8 mouse cellular contexts compared by ENCODE assay signal in genomic region chr11:97629576-97629975, GRCm38 (mm10). TPM values are rescaled to one million over a fixed set of nuclear protein-coding genes. Genes with fewer than 3 reads are reported as not detected.
DNase-seq lines count a peak whose midpoint lies in the region; ATAC-seq and TF ChIP-seq lines count a peak whose summit lies in the region.

Gene Epop (minus strand): TSS chr11:97629702.

- WGBS in forebrain, embryonic 16.5 days: under 1% methylated on average over 42 of the region's 47 CpGs
- under 1% methylated on average over 46 of the region's 47 CpGs for WGBS in lung, adult 2 months

- ATAC-seq in forebrain, embryonic 16.5 days: peak; percentile 97
- peak; percentile 37; the same call in 1 of the 2 replicates for ATAC-seq in neutrophil, adult 5-6 weeks (ENCODE audit: extremely low read depth, insufficient number of reproducible peaks, low FRiP score, poor library complexity, severe bottlenecking)

- no peaks in the 10 kb centered on the region for H3K79me2 ChIP-seq in CH12.LX (replicated peaks; ENCODE audit: control insufficient read depth, extremely low read depth, insufficient read depth, poor library complexity, severe bottlenecking)

- H3K27me3 ChIP-seq in CH12.LX (replicated peaks): peaks cover 44% of the 10 kb centered on the region
- peaks cover 38% of the 10 kb centered on the region for H3K27me3 ChIP-seq in forebrain, embryonic 16.5 days (replicated peaks; ENCODE audit: control insufficient read depth, insufficient read depth, low read length)

- no peak for TF ChIP-seq EP300 in CH12.LX (IDR thresholded peaks at IDR 0.05; ENCODE audit: low read length)

- dilution Hi-C loops in CH12.LX (cut with MboI; ENCODE audit: extremely low pct_ligation_motif_present, extremely low pct_unique_long_range_greater_than_20kb, low sequenced_read_pairs): no loop called here

- TF ChIP-seq POLR2A in CH12.LX (IDR thresholded peaks at IDR 0.05; ENCODE audit: low read depth, low read length): peak; percentile 65
- no peak for TF ChIP-seq POLR2A in lung, adult 2 months (IDR thresholded peaks at IDR 0.05; ENCODE audit: borderline replicate concordance, extremely low read depth, low read depth, low read length)

- peak within 1 kb of the TSS; percentile 23; the same call in 1 of the 2 replicates for H3K9ac ChIP-seq in CH12.LX (ENCODE audit: insufficient read depth, low read depth)
- H3K9ac ChIP-seq in forebrain, embryonic 16.5 days (replicated peaks; ENCODE audit: low read depth, low read length): peak within 1 kb of the TSS; percentile 80

- H3K36me3 ChIP-seq in CH12.LX (replicated peaks in 1 of 2; ENCODE audit: control insufficient read depth in 1 of 2, insufficient read depth in 1 of 2, low read length in 1 of 2): no peaks in the 10 kb centered on the region
- no peaks in the 10 kb centered on the region for H3K36me3 ChIP-seq in forebrain, embryonic 16.5 days (ENCODE audit: control insufficient read depth, insufficient read depth)

- in situ Hi-C loops in CH12.LX (cut with MboI; ENCODE audit: low pct_ligation_motif_present, low pct_unique_long_range_greater_than_20kb, low sequenced_read_pairs): no loop called here

- TF ChIP-seq CTCF in CH12.LX (conservative IDR thresholded peaks at IDR 0.05 in 1 of 2, IDR thresholded peaks at IDR 0.05 in 1 of 2; ENCODE audit: low read depth in 2 of 2, low read length in 2 of 2): no peak
- TF ChIP-seq CTCF in layer of hippocampus, adult 2 months (conservative IDR thresholded peaks at IDR 0.05): no peak
- no peak for TF ChIP-seq CTCF in lung, adult 2 months (IDR thresholded peaks at IDR 0.05; ENCODE audit: insufficient read depth, low read length)

- H3K4me1 ChIP-seq in CH12.LX (ENCODE audit: control insufficient read depth in 1 of 2, insufficient read depth in 2 of 2): peaks cover 0 to 11% of the 10 kb centered on the region in 2 experiments; a peak in 2 of 4 replicates
- H3K4me1 ChIP-seq in forebrain, embryonic 16.5 days (replicated peaks; ENCODE audit: control insufficient read depth, insufficient read depth, low read length): peaks cover 27% of the 10 kb centered on the region
- H3K4me1 ChIP-seq in lung, adult 2 months (ENCODE audit: control insufficient read depth, insufficient read depth, low read length): 0 out of 2 replicates have a peak, but pooled peaks cover 4% of the 10 kb centered on the region

- H3K4me2 ChIP-seq in CH12.LX (ENCODE audit: insufficient read depth, low read depth, poor library complexity, severe bottlenecking): peak within 1 kb of the TSS; percentile 17; the same call in 1 of the 2 replicates
- peak within 1 kb of the TSS; percentile 77 for H3K4me2 ChIP-seq in forebrain, embryonic 16.5 days (ENCODE audit: low read length)

- no peak for TF ChIP-seq RAD21 in CH12.LX (IDR thresholded peaks at IDR 0.05; ENCODE audit: low read depth, low read length)

- H3K4me3 ChIP-seq in CH12.LX (replicated peaks in 1 of 3; ENCODE audit: low read depth in 2 of 3, low read length in 2 of 3, poor library complexity in 1 of 3): peak within 1 kb of the TSS; percentile 16 to 49 (median 29)
- H3K4me3 ChIP-seq in forebrain, embryonic 16.5 days (replicated peaks; ENCODE audit: low read length): peak within 1 kb of the TSS; percentile 70
- H3K4me3 ChIP-seq in layer of hippocampus, adult 2 months: peak within 1 kb of the TSS; percentile 62
- H3K4me3 ChIP-seq in lung, adult 2 months (replicated peaks; ENCODE audit: extremely low read depth, low read depth, low read length): peak within 1 kb of the TSS; percentile 49

- peak; percentile 77 for DNase-seq in CH12.LX (ENCODE audit: extremely low read depth)
- DNase-seq in cerebellum, adult 11 months: peak; percentile 56
- peak; percentile 82 for DNase-seq in heart, postnatal 25 days (ENCODE audit: low spot score)
- DNase-seq in layer of hippocampus, adult 2 months (ENCODE audit: low spot score in 2 of 2): peak; percentile 93 to 95
- peak; percentile 85 for DNase-seq in lung, adult 2 months
- DNase-seq in testis, postnatal 10 days (ENCODE audit: low spot score): peak; percentile 87

- H3K27ac ChIP-seq in CH12.LX (ENCODE audit: insufficient read depth, low read depth): no peak within 1 kb of the TSS
- H3K27ac ChIP-seq in forebrain, embryonic 16.5 days (ENCODE audit: low read length): no peak within 1 kb of the TSS
- H3K27ac ChIP-seq in layer of hippocampus, adult 2 months: peak within 1 kb of the TSS; percentile 80

- intact Hi-C loops in heart, postnatal 25 days (cut with DNase I): no loop called here

- peaks cover 24% of the 10 kb centered on the region for H3K9me3 ChIP-seq in CH12.LX (replicated peaks; ENCODE audit: low read length)
- H3K9me3 ChIP-seq in forebrain, embryonic 16.5 days (ENCODE audit: control insufficient read depth, low read length): no peaks in the 10 kb centered on the region

TF ChIP-seq in CH12.LX, 34 proteins besides CTCF, POLR2A, EP300 and RAD21:
- TF ChIP-seq MXI1 (IDR thresholded peaks at IDR 0.05; ENCODE audit: low read depth, low read length): peak; percentile 95
- TF ChIP-seq ZMIZ1 (IDR thresholded peaks at IDR 0.05; ENCODE audit: low read depth, low read length): peak; percentile 63; the same call in 1 of the 2 replicates
- peak; percentile 81 for TF ChIP-seq MAX (IDR thresholded peaks at IDR 0.05; ENCODE audit: low read length)
- no peak for TF ChIP-seq ZNF384 (IDR thresholded peaks at IDR 0.05; ENCODE audit: low read depth, low read length)
- no peak for TF ChIP-seq GABPA (IDR thresholded peaks at IDR 0.05; ENCODE audit: insufficient replicate concordance, low read depth, low read length)
- TF ChIP-seq SIN3A (IDR thresholded peaks at IDR 0.05; ENCODE audit: low read length): peak; percentile 73
- TF ChIP-seq USF2 (conservative IDR thresholded peaks at IDR 0.05; ENCODE audit: low read depth, low read length): no peak
- TF ChIP-seq NELFE (IDR thresholded peaks at IDR 0.05; ENCODE audit: low read depth, low read length): peak; percentile 62; the same call in 1 of the 2 replicates
- peak; percentile 48 for TF ChIP-seq TCF12 (IDR thresholded peaks at IDR 0.05; ENCODE audit: low read depth, low read length)
- no peak for TF ChIP-seq CHD2 (IDR thresholded peaks at IDR 0.05; ENCODE audit: low read length)
- peak; percentile 52 for TF ChIP-seq ELF1 (IDR thresholded peaks at IDR 0.05; ENCODE audit: low read depth, low read length)

RNA-seq across cellular contexts. Expression of gene Epop, which starts in this region (rescaled TPM):
- total RNA-seq in CH12.LX (2012; rRNA removed): 4.2 and 5.0 TPM in 2 replicates
- total RNA-seq in CH12.LX (2014; rRNA removed): 1.7 and 2.1 TPM in 2 replicates
- polyA plus RNA-seq in CH12.LX (2012; ENCODE audit: insufficient read length, low read depth): 8.3 and 8.4 TPM in 2 replicates
- polyA plus RNA-seq in forebrain, embryonic 16.5 days (2015; fragmentation: Nextera tagmentation; extraction: Ambion mirVana): 2.1 and 2.6 TPM in 2 replicates
- 1 to 10 TPM in 1 of 2 experiments, under 1 TPM in 1; 0.94 to 1.5 TPM for total RNA-seq in heart, postnatal 25 days (2021)
- 10 to 100 TPM; 34.1 to 35.1 TPM for total RNA-seq in layer of hippocampus, adult 2 months (2021)
- polyA plus RNA-seq in lung, adult 2 months (2012; rRNA removed): 6.4 and 12.3 TPM in 2 replicates
- total RNA-seq in neutrophil, adult 5-6 weeks (2017): 0.35 and 0.61 TPM in 2 replicates

Comparison
In these comparisons a context has a peak if more than half of its experiments do, and no peak if none do; other contexts are left out.
1. RNA of gene Epop (total RNA-seq): 34.1 to 35.1 TPM in layer of hippocampus, adult 2 months; 1.7 to 5.0 TPM in CH12.LX, 0.94 to 1.5 TPM in heart, postnatal 25 days and 0.35 to 0.61 TPM in neutrophil, adult 5-6 weeks; every median in the first group is over 4 times any median in the second.
2. Peak in ATAC-seq in neutrophil, adult 5-6 weeks; RNA of the gene not detected or under 1 TPM.
3. Peak in every context shown above with its lines, with median percentiles within 50 percentile points of each other: DNase-seq and H3K4me3 ChIP-seq.